In the genomic region with DNA sequence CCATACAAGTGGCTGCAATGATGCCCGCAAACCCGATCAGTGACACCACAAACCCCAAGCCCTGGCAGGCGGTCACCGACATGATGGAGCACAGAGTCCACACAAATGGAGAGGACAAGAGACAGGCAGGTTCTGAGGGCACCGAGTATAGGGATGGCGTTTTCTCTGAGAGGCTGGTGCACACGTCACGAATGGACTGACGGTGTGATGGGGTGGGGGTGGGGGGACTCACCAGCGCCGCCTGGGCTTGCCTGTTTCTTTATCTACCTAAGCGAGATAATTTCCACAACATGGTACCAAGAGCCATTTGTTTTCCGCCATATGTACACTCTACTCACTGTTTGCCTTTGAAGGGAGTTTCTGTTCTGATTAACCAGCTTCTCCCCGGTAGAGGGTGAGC, we compare ENCODE assay signal across 28 mouse cellular contexts. TPM values are rescaled to one million over a fixed set of nuclear protein-coding genes. Genes with fewer than 3 reads are reported as not detected.
DNase-seq lines count a peak whose midpoint lies in the region; ATAC-seq and TF ChIP-seq lines count a peak whose summit lies in the region.
"Had no signal": no experiment of that assay in that cellular context is flagged by ENCODE, and none has a peak within 500 bp of the region (broad histone marks: within the 10 kb centered on the region; RNA-seq: fewer than 3 reads in every experiment).

A gene (minus strand): TSS at position 134 of the 400 bp plus-strand sequence.

- no peak within 1 kb of the TSS for H3K4me3 ChIP-seq in lung, adult 2 months (replicated peaks; ENCODE audit: extremely low read depth, low read depth, low read length)
- no peak within 1 kb of the TSS for H3K4me3 ChIP-seq in lung, embryonic 16.5 days (ENCODE audit: low read length)
- peak within 1 kb of the TSS; percentile 39 for H3K4me3 ChIP-seq in stomach, embryonic 16.5 days (replicated peaks; ENCODE audit: low read length)
- no peak within 1 kb of the TSS for H3K4me3 ChIP-seq in liver, embryonic 12.5 days
- H3K4me3 ChIP-seq: embryonic facial prominence, embryonic 10.5 days; embryonic facial prominence, embryonic 13.5 days; erythroblast, embryonic 14.5 days; forebrain, embryonic 12.5 days; forebrain, embryonic 15.5 days; heart, adult 2 months; heart, embryonic 10.5 days; hindbrain, embryonic 12.5 days; hindbrain, embryonic 15.5 days had no signal

- no peak for TF ChIP-seq CTCF in lung, adult 2 months (IDR thresholded peaks at IDR 0.05; ENCODE audit: insufficient read depth, low read length)

- 87% methylated on average over 14 of the region's 14 CpGs for WGBS in lung, adult 2 months
- WGBS in lung, embryonic 16.5 days = 74% methylated on average over 14 of the region's 14 CpGs
- WGBS in stomach, embryonic 16.5 days = 68% methylated on average over 14 of the region's 14 CpGs
- 76% methylated on average over 14 of the region's 14 CpGs for WGBS in liver, embryonic 12.5 days (ENCODE audit: insufficient replicate concordance)

- no peak for ATAC-seq in lung, embryonic 16.5 days (ENCODE audit: low read depth)
- ATAC-seq in stomach, embryonic 16.5 days (ENCODE audit: insufficient read depth, low FRiP score) = peak; percentile 92
- no peak for ATAC-seq in liver, embryonic 12.5 days
- ATAC-seq: forebrain, embryonic 15.5 days had no signal

- H3K4me1 ChIP-seq in lung, adult 2 months (ENCODE audit: control insufficient read depth, insufficient read depth, low read length) = no peaks in the 10 kb centered on the region
- H3K4me1 ChIP-seq in lung, embryonic 16.5 days (replicated peaks; ENCODE audit: control insufficient read depth, insufficient read depth, low read length) = peaks cover 8% of the 10 kb centered on the region
- no peaks in the 10 kb centered on the region for H3K4me1 ChIP-seq in stomach, embryonic 16.5 days (ENCODE audit: control insufficient read depth, insufficient read depth, low read length)
- no peaks in the 10 kb centered on the region for H3K4me1 ChIP-seq in liver, embryonic 12.5 days
- H3K4me1 ChIP-seq: embryonic facial prominence, embryonic 10.5 days; embryonic facial prominence, embryonic 13.5 days; forebrain, embryonic 12.5 days; forebrain, embryonic 15.5 days; heart, embryonic 10.5 days; hindbrain, embryonic 12.5 days; hindbrain, embryonic 15.5 days had no signal

- H3K9ac ChIP-seq in lung, embryonic 16.5 days (ENCODE audit: low read length) = no peak within 1 kb of the TSS
- peak within 1 kb of the TSS; percentile 34 for H3K9ac ChIP-seq in stomach, embryonic 16.5 days (ENCODE audit: low read length)
- no peak within 1 kb of the TSS for H3K9ac ChIP-seq in liver, embryonic 12.5 days
- H3K9ac ChIP-seq: embryonic facial prominence, embryonic 13.5 days; forebrain, embryonic 12.5 days; forebrain, embryonic 15.5 days; hindbrain, embryonic 12.5 days; hindbrain, embryonic 15.5 days had no signal

- no peaks in the 10 kb centered on the region for H3K27me3 ChIP-seq in lung, embryonic 16.5 days (ENCODE audit: control insufficient read depth, insufficient read depth, low read depth, low read length)
- H3K27me3 ChIP-seq in stomach, embryonic 16.5 days (ENCODE audit: control insufficient read depth, insufficient read depth, low read length) = no peaks in the 10 kb centered on the region
- H3K27me3 ChIP-seq in liver, embryonic 12.5 days (replicated peaks) = no peaks in the 10 kb centered on the region
- H3K27me3 ChIP-seq: embryonic facial prominence, embryonic 13.5 days; forebrain, embryonic 12.5 days; forebrain, embryonic 15.5 days; hindbrain, embryonic 12.5 days; hindbrain, embryonic 15.5 days had no signal

- peak within 1 kb of the TSS; percentile 91 for H3K27ac ChIP-seq in lung, embryonic 16.5 days (ENCODE audit: low read length)
- peak within 1 kb of the TSS; percentile 80 for H3K27ac ChIP-seq in stomach, embryonic 16.5 days (ENCODE audit: low read length)
- no peak within 1 kb of the TSS for H3K27ac ChIP-seq in liver, embryonic 12.5 days
- H3K27ac ChIP-seq: embryonic facial prominence, embryonic 10.5 days; embryonic facial prominence, embryonic 13.5 days; forebrain, embryonic 12.5 days; forebrain, embryonic 15.5 days; heart, adult 2 months; heart, embryonic 10.5 days; hindbrain, embryonic 12.5 days; hindbrain, embryonic 15.5 days had no signal

- DNase-seq in lung, adult 2 months = no peak
- DNase-seq in lung, postnatal 36 days = no peak
- DNase-seq in lung, postnatal 10 days = no peak
- DNase-seq in ZHBTc4 (ENCODE audit: low read depth, low spot score) (peak; percentile 17), MN1 (ENCODE audit: low spot score) (no peak)
- DNase-seq: adrenal gland, postnatal 14 days; B cell, adult 2 months; cerebellum, adult 11 months; cerebellum, adult 8-10 months; cerebellum, postnatal 10 days; cerebellum, postnatal 36 days; embryo, embryonic 11 days; gastrocnemius, postnatal 25 days; heart, adult 2 months had no signal

- no peaks in the 10 kb centered on the region for H3K36me3 ChIP-seq in lung, embryonic 16.5 days (ENCODE audit: control insufficient read depth, insufficient read depth, low read length)
- no peaks in the 10 kb centered on the region for H3K36me3 ChIP-seq in stomach, embryonic 16.5 days (ENCODE audit: control insufficient read depth, insufficient read depth, low read length)
- H3K36me3 ChIP-seq in liver, embryonic 12.5 days = no peaks in the 10 kb centered on the region
- H3K36me3 ChIP-seq: embryonic facial prominence, embryonic 10.5 days; embryonic facial prominence, embryonic 13.5 days; forebrain, embryonic 12.5 days; forebrain, embryonic 15.5 days; heart, embryonic 10.5 days; hindbrain, embryonic 12.5 days; hindbrain, embryonic 15.5 days had no signal

- H3K4me2 ChIP-seq in lung, embryonic 16.5 days (ENCODE audit: low read depth, low read length) = no peak within 1 kb of the TSS
- no peak within 1 kb of the TSS for H3K4me2 ChIP-seq in stomach, embryonic 16.5 days (ENCODE audit: low read depth, low read length)
- no peak within 1 kb of the TSS for H3K4me2 ChIP-seq in liver, embryonic 12.5 days
- H3K4me2 ChIP-seq: embryonic facial prominence, embryonic 13.5 days; forebrain, embryonic 12.5 days; forebrain, embryonic 15.5 days; hindbrain, embryonic 12.5 days; hindbrain, embryonic 15.5 days had no signal

- no peak for TF ChIP-seq POLR2A in lung, adult 2 months (IDR thresholded peaks at IDR 0.05; ENCODE audit: borderline replicate concordance, extremely low read depth, low read depth, low read length)

- no peaks in the 10 kb centered on the region for H3K9me3 ChIP-seq in lung, embryonic 16.5 days (ENCODE audit: control insufficient read depth, low read length)
- H3K9me3 ChIP-seq in stomach, embryonic 16.5 days (replicated peaks; ENCODE audit: control insufficient read depth, low read length) = no peaks in the 10 kb centered on the region
- no peaks in the 10 kb centered on the region for H3K9me3 ChIP-seq in liver, embryonic 12.5 days (replicated peaks)
- H3K9me3 ChIP-seq: embryonic facial prominence, embryonic 10.5 days; embryonic facial prominence, embryonic 13.5 days; forebrain, embryonic 12.5 days; forebrain, embryonic 15.5 days; heart, embryonic 10.5 days; hindbrain, embryonic 12.5 days; hindbrain, embryonic 15.5 days had no signal

RNA-seq across cellular contexts. Expression of the gene that starts here (rescaled TPM):
- polyA plus RNA-seq in lung, adult 2 months (2012; rRNA removed) = 532 and 587 TPM in 2 replicates
- 431 and 463 TPM in 2 replicates for polyA plus RNA-seq in lung, embryonic 16.5 days (2015; fragmentation: Nextera tagmentation; extraction: Ambion mirVana)
- 362 and 520 TPM in 2 replicates for polyA plus RNA-seq in stomach, embryonic 16.5 days (2015; fragmentation: Nextera tagmentation; extraction: Ambion mirVana)
- 0.12 TPM in 1 of 2 replicates, not detected in the other for polyA plus RNA-seq in liver, embryonic 12.5 days (2016; fragmentation: Nextera tagmentation; extraction: Ambion mirVana)
- polyA plus RNA-seq: cortical plate, adult 2 months; embryonic facial prominence, embryonic 10.5 days; erythroblast, embryonic 14.5 days; forebrain, embryonic 12.5 days; forebrain, embryonic 15.5 days; gonadal fat pad, adult 2 months; heart, embryonic 14.5 days; hindbrain, embryonic 12.5 days had no signal

Comparison
In these comparisons a context has a peak if more than half of its experiments do, and no peak if none do; other contexts are left out.
1. RNA of the gene that starts here (polyA plus RNA-seq): 532 to 587 TPM in lung, adult 2 months, 431 to 463 TPM in lung, embryonic 16.5 days and 362 to 520 TPM in stomach, embryonic 16.5 days; 0.12 TPM in liver, embryonic 12.5 days; every median in the first group is over 100 times any median in the second.